8 mouse cellular contexts compared by ENCODE assay signal in genomic region chr14:30405456-30406225, GRCm38 (mm10).
DNase-seq lines count a peak whose midpoint lies in the region; ATAC-seq and TF ChIP-seq lines count a peak whose summit lies in the region.

No protein-coding gene starts in this region.

- H3K27me3 ChIP-seq in forebrain, postnatal 0 days (ENCODE audit: insufficient read depth, low read length): no peaks in the 10 kb centered on the region
- H3K27me3 ChIP-seq in forebrain, embryonic 14.5 days (replicated peaks; ENCODE audit: control insufficient read depth, insufficient read depth, low read length): no peaks in the 10 kb centered on the region
- no peaks in the 10 kb centered on the region for H3K27me3 ChIP-seq in heart, embryonic 11.5 days (ENCODE audit: control insufficient read depth, insufficient read depth, low read length)
- peaks cover 4% of the 10 kb centered on the region for H3K27me3 ChIP-seq in megakaryocyte, embryonic 14.5 days (replicated peaks)
- no peaks in the 10 kb centered on the region for H3K27me3 ChIP-seq in forebrain, embryonic 15.5 days

- no peak overlapping the region for H3K4me3 ChIP-seq in forebrain, postnatal 0 days (ENCODE audit: low read depth, low read length)
- H3K4me3 ChIP-seq in forebrain, embryonic 14.5 days (ENCODE audit: low read depth, low read length): no peak overlapping the region
- 0 out of 2 replicates have a peak overlapping the region, but pooled peaks have one; percentile 22 for H3K4me3 ChIP-seq in heart, embryonic 11.5 days (ENCODE audit: low read depth, low read length)
- H3K4me3 ChIP-seq in megakaryocyte, embryonic 14.5 days (replicated peaks): peak overlapping the region; percentile 73
- H3K4me3 ChIP-seq in forebrain, embryonic 15.5 days: no peak overlapping the region

- H3K9ac ChIP-seq in forebrain, postnatal 0 days: no peak overlapping the region
- H3K9ac ChIP-seq in forebrain, embryonic 14.5 days (ENCODE audit: low read length): no peak overlapping the region
- peak overlapping the region; percentile 23 for H3K9ac ChIP-seq in heart, embryonic 11.5 days (ENCODE audit: low read depth, low read length)
- no peak overlapping the region for H3K9ac ChIP-seq in forebrain, embryonic 15.5 days (replicated peaks)

- no peaks in the 10 kb centered on the region for H3K36me3 ChIP-seq in forebrain, postnatal 0 days (ENCODE audit: insufficient read depth)
- H3K36me3 ChIP-seq in forebrain, embryonic 14.5 days (ENCODE audit: control insufficient read depth, insufficient read depth, low read length): no peaks in the 10 kb centered on the region
- H3K36me3 ChIP-seq in heart, embryonic 11.5 days (ENCODE audit: control insufficient read depth, insufficient read depth, low read length): no peaks in the 10 kb centered on the region
- no peaks in the 10 kb centered on the region for H3K36me3 ChIP-seq in megakaryocyte, embryonic 14.5 days (replicated peaks; ENCODE audit: low read length)
- H3K36me3 ChIP-seq in forebrain, embryonic 15.5 days: no peaks in the 10 kb centered on the region

- peak; percentile 51 for DNase-seq in forebrain, postnatal 0 days
- no peak for DNase-seq in forebrain, embryonic 14.5 days (ENCODE audit: low spot score)
- peak; percentile 24 for DNase-seq in kidney, postnatal 14 days
- DNase-seq in left cerebral cortex, postnatal 36 days (ENCODE audit: low spot score in 2 of 2): no peak

- 76% methylated on average over 8 of the region's 8 CpGs for WGBS in forebrain, postnatal 0 days
- WGBS in forebrain, embryonic 14.5 days: 92% methylated on average over 8 of the region's 8 CpGs
- 25% methylated on average over 8 of the region's 8 CpGs for WGBS in heart, embryonic 11.5 days (ENCODE audit: insufficient replicate concordance)
- 83% methylated on average over 8 of the region's 8 CpGs for WGBS in forebrain, embryonic 15.5 days

- H3K27ac ChIP-seq in forebrain, postnatal 0 days (ENCODE audit: low read depth, low read length): no peak overlapping the region
- H3K27ac ChIP-seq in forebrain, embryonic 14.5 days (ENCODE audit: low read depth, low read length): no peak overlapping the region
- peak overlapping the region; percentile 78 for H3K27ac ChIP-seq in heart, embryonic 11.5 days (ENCODE audit: low read depth, low read length)
- H3K27ac ChIP-seq in forebrain, embryonic 15.5 days (replicated peaks): no peak overlapping the region

- H3K4me2 ChIP-seq in forebrain, postnatal 0 days (ENCODE audit: low read depth): no peak overlapping the region
- no peak overlapping the region for H3K4me2 ChIP-seq in forebrain, embryonic 14.5 days (ENCODE audit: low read length)
- H3K4me2 ChIP-seq in heart, embryonic 11.5 days: peak overlapping the region; percentile 49
- H3K4me2 ChIP-seq in forebrain, embryonic 15.5 days (replicated peaks): no peak overlapping the region

- peak; percentile 47; the same call in 1 of the 2 replicates for ATAC-seq in forebrain, postnatal 0 days
- no peak for ATAC-seq in forebrain, embryonic 14.5 days
- no peak for ATAC-seq in heart, embryonic 11.5 days (replicated peaks; ENCODE audit: insufficient number of reproducible peaks, low FRiP score, low TSS enrichment)
- no peak for ATAC-seq in erythroblast, adult 5-6 weeks (replicated peaks; ENCODE audit: low FRiP score, poor library complexity, severe bottlenecking)
- no peak for ATAC-seq in forebrain, embryonic 15.5 days (replicated peaks)

- H3K9me3 ChIP-seq in forebrain, postnatal 0 days (ENCODE audit: low read length): no peaks in the 10 kb centered on the region
- H3K9me3 ChIP-seq in forebrain, embryonic 14.5 days (replicated peaks; ENCODE audit: control insufficient read depth, low read length): no peaks in the 10 kb centered on the region
- no peaks in the 10 kb centered on the region for H3K9me3 ChIP-seq in heart, embryonic 11.5 days (replicated peaks; ENCODE audit: control insufficient read depth, low read length)
- peaks cover 9% of the 10 kb centered on the region for H3K9me3 ChIP-seq in megakaryocyte, embryonic 14.5 days
- H3K9me3 ChIP-seq in forebrain, embryonic 15.5 days: no peaks in the 10 kb centered on the region

- no peaks in the 10 kb centered on the region for H3K4me1 ChIP-seq in forebrain, postnatal 0 days (ENCODE audit: insufficient read depth)
- no peaks in the 10 kb centered on the region for H3K4me1 ChIP-seq in forebrain, embryonic 14.5 days (ENCODE audit: control insufficient read depth, insufficient read depth, low read length)
- H3K4me1 ChIP-seq in heart, embryonic 11.5 days (ENCODE audit: control insufficient read depth, insufficient read depth, low read length): peaks cover 15% of the 10 kb centered on the region
- peaks cover 11% of the 10 kb centered on the region for H3K4me1 ChIP-seq in megakaryocyte, embryonic 14.5 days
- no peaks in the 10 kb centered on the region for H3K4me1 ChIP-seq in forebrain, embryonic 15.5 days

- intact Hi-C loops in left cerebral cortex, postnatal 36 days (cut with DNase I): no loop called here

- TF ChIP-seq CTCF in forebrain, postnatal 0 days (IDR thresholded peaks at IDR 0.05; ENCODE audit: low read depth): no peak

Comparison
In these comparisons a context has a peak if more than half of its experiments do, and no peak if none do; other contexts are left out.
1. DNase-seq: peak in forebrain, postnatal 0 days (single experiment) and kidney, postnatal 14 days (single experiment); none in forebrain, embryonic 14.5 days (single experiment) and left cerebral cortex, postnatal 36 days (0 of 2).
2. H3K4me3 ChIP-seq: peak in heart, embryonic 11.5 days (single experiment) and megakaryocyte, embryonic 14.5 days (single experiment); none in forebrain, postnatal 0 days (single experiment), forebrain, embryonic 14.5 days (single experiment) and forebrain, embryonic 15.5 days (single experiment).